Mouse (Mus musculus) CD4-positive helper T cell, adult 2 months (primary cell): Measurements from ENCODE around the gene Scp2.
"Not testable (repeated sequence)": the region's sequence is repeated elsewhere in the genome, so short reads cannot be mapped to it uniquely, and the experiment has no call there.

Source experiments
- DNase-seq: peaks from one replicate; pipeline ENCODE4 v3.0.0-alpha.2; 2012; ENCODE audit warnings: low read depth, missing footprints, low spot score

The Scp2 gene

DNA sequence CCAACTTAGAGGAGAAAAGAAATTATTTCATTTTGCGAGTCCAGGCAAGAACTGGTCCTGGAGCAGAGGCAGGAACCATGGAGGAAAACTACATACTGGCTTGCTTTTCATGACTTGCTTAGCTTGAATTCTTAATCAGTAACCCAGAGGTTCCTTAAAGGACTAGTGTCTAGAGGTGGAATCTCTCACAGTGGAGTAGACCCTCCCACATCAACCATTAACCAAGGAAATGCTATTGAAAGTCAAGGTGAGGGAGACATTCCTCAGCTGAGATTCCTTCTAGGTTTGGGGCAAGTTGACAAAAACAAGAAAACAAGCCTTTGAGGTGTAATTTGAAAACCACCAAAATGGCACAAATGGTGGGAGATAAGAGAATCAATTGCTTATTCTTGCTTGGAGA, at the start of gene Scp2:
Scp2 (minus strand) TSS at position 119 of the 400 bp plus-strand sequence.
- DNase-seq: no peak

DNA sequence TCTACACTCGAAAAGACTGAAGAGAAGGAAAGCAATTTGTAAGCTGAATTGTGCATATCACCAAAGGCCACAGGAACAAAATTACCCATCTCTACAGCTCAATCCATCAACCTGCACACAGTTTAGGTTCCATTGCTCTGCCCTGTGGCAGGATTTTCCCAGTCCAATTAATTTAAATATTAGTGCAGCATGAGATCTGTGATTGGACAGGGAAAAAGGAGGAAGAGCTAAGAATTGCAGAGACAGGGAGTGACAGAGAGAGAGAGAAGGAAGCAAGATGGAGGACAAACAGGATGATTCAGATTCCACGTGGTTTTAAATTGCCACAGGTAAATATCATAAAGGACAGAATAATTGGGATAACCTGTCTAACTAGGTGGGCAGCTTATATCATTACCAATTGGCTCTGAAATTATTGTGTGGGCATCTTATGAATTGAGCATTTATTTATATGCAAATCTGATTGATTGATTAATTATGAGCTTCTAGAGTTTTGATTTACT, 48.1 kb upstream of the Scp2 start:
- DNase-seq: no peak

DNA sequence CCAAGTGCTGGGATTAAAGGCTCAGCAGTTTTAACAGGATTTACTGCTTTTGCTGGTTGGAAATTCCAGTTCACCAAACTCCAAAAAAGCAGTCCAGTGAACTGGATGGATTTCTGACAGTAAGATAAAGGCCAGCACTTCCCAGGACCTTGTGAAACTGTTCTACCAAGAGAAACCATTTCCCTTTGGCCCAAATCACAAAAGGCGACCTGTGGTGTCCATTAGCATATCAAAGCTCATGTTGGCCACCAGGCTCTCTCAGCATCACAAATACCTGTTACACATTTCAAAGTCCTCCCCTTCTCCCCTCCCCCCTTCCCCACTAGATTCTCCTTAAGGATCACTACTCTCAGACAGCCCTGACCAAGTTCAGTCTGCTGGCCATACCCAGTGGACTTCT, 37.5 kb upstream of the Scp2 start:
- DNase-seq: no peak

DNA sequence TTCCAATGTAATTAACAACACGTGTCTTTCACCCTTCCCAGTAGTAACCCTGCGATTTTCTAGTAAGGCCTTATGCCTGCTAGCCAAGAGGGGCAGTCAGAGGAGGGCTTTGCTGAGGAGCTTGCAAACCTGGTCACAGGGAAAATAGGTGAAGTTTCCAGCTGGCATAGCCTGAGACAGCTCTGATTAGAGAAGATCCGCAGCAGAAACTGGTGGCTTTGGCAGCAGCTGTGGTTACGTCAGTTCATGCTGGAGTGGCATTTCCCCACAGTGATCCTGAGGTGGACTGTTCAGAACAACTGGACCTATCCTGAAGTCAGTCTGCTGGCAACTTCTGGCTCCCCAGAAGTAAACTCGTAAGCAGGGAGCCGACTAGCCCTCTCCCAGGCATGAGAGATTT, 23.3 kb upstream of the Scp2 start:
- DNase-seq: no peak

DNA sequence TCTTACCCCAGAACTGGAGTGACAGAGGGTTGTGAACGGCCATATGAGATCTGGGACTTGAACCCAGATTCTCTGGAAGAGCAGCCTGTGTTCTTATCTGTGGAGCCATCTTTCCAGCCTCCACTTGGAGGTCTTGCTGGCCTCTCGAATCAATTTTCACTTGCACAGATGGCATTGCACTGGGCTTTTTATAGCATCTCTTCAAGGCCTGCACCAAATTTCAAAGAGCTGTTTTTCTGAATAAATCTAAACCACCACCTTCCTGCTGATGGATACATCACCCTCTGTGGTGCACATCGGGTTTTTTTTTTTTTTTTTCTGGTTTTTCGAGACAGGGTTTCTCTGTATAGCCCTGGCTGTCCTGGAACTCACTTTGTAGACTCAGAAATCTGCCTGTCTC, 22.1 kb upstream of the Scp2 start:
- no peak for DNase-seq

DNA sequence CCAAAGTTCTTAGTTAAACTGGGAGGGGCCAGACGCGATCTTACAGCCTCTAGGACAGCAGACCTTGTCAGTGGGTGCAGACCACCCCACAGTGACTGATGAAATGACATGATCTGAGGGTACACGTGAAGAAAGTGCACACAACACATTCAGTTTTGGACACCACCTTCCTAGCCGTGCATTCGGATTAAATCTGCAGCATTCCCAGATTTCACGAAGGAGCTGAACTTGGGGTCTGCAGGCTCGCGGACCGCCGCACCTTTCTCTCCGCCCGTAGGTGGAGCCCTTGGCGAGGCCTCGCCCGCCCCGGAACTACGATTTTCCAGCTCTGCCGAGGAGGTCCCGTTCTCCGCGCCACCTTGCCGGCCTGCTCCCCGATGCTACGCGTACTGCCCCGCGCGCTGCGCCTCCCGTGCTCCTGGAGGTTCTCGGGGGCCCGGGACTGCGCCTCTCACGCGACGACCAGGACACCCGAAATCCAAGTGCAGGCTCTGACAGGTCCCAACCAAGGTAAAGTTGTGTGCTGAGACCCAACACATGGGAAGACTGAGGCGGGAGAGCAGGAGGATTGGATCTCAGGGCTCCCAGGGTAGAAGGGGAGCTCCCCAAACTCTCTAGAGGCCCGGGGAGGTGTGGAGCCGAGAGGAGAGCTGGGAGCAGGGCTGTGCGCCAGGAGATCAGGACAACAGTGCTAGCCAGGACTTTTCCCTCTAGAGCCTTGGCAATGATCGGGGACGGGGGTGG, 20.5 kb upstream of the Scp2 start, which contains the start of gene Echdc2:
Echdc2 (plus strand) TSS at position 286 of the 744 bp plus-strand sequence.
- DNase-seq: peak; percentile 12

DNA sequence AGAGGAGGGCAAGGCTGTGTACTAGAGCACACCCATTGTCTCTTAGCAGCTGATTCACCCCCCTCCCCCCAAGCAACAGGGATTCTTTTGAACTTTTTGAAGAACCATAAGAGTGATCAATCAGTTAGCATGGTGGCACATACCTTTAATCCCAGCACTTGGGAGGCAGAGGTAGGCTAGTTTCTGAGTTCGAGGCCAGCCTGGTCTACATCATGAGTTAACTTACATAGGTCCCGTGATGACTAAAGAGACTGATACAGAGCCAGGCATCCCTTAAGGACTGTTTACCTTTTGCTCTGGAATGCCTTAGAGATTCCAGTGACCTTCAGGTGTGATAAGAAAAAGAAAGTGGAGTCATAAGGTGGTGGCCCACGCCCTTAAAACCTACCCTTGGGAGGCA, 18.5 kb upstream of the Scp2 start:
- DNase-seq: no peak

DNA sequence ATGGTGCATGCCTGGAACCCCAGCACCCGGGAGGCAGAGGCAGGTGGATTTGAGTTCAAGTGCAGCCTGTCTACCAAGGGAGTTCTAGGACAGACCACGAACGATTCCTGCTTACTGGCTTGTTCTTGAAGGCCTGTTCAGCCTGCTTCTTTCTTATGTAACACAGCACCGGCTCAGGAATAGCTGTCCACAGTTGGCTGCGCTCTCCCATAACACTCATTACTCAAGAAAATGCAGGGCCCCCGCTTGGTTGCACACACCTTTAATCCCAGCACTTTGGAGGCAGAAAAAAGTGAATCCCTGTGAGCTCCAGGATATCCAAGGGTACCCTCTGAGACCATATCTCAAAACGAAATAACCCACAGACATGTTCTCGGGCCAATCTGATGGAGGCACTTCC, 17.1 kb upstream of the Scp2 start:
- no peak for DNase-seq

DNA sequence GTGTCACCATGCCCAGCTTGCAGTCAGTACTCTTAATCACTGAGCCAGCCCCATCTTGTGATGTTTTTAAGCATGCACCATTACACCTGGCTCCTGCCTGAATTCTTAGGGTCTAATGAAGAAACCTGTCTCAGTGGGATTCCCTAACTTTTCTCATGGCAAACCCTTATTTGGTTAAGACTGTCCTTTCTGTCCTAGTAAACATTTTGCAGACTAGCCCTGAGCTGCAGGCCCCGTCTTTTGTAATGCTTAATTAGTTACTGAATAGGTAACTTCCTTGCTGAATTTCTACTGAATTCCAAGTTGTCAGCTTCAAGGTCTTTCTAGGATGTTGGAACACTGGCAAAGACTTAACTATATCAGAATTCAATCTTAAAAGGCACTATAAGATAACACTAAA, 10.3 kb upstream of the Scp2 start:
- not testable (repeated sequence) for DNase-seq

DNA sequence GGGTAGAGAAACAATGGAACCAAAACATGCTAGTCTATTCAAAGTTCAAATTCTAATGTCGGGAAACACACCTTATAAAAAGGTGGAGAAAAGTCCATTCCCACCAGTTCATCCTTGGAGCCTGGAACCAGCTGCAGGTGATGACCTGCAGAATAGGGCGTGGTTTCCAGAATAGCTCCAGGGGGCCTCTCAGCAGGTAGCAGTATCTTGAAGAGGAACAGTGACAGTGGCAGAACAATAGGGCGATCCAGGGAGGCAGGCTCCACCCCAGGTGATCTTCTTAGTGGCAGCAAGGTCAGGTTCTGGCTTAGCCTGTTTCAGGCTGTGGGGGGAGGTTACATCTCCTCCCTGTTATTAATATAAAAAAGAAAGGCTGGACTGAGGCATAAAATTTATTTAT, 756 bp upstream of the Scp2 start:
- DNase-seq: not testable (repeated sequence)

DNA sequence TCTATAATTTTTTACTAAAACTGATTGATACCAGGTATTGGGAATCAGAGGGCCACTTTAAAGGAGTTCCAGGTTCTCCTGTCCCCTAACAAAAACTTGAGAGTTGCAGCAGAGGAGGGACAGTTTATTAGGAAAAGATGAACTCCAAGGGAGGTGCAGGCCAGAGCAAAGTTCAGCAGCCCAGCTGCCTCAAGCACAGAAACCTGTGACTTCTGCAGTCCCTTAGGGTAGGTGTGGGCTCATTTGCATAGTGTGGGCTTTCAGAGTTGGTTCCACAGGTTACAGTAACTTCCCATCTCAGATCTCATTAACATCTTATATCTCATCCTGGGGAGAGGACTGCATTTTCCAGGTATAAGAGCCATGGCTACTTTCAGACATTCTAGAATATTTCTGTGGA, 1.0 kb downstream of the Scp2 start:
- DNase-seq: no peak

DNA sequence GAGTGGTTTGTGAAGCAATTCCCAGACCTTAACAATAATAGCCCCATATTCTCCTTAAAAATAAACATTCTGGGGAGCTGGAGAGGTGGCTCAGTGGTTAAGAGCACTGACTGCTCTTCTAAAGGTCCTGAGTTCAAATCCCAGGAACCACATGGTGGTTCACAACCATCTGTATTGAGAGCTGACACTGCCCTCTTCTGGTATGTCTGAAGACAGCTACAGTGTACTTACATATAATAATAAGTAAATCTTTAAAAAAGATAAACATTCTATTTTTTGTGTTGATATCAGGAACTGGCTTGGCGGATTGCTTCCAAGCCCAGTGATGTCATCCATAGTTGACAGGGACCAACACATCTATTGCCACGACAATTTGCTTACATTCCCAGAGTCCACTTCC, 1.6 kb downstream of the Scp2 start:
- DNase-seq: peak; percentile 8

DNA sequence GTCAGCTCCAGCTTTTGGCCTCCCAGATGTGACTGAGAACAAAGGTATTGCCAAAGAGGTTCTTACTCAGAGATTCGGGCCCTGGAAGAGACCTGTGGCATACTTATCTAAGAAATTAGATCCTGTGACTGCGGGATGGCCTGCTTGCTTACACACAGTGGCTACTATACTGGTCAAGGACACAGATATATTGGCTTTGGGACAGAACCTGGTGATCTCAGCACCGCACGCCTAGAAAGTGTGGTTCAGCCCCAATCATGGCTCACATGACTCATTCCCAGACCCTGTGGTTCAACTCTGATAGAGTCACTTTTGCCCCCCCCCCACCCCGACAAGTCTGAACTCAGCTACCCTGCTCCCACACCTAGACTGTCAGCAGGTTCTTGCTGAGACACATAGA, 7.9 kb downstream of the Scp2 start:
- DNase-seq: no peak

DNA sequence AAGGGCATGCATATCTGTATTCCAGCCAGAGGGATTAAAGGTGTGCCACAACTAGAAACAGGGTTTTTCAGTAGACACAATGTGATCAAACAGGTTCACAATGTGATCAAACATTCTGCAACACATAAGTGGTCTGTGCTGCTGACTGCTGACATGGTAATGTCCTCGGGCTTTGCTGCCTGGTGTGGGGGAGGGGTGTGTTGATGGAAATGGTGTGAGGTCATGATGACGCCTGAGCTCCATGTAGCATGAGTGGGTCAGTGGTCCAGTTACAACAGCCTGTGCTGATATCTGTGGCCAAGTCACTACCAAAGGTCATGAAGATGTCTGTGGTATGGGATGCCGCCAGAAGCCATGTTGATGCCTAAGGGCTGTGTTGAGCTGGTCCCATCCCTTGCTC, 14.3 kb downstream of the Scp2 start:
- no peak for DNase-seq

DNA sequence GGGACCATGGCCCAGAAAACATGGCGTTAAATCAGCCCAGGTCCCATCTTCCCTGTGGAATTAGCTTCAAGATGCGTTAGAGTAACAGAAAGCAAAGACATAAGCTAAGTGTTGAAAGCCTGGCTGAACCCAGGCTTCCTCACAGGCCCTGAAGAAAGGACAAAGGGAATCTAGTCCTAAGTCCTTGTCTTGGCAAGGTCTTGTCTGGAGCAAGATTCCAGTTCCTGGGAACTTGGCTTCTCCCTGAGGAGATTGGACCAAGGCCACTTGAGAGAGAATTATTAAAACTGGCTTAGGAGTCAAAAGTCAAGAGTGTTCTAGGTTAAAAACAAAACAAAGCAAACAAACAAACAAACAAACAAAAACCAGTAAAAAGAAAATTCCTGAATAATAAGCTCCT, 16.5 kb downstream of the Scp2 start:
- DNase-seq: no peak

DNA sequence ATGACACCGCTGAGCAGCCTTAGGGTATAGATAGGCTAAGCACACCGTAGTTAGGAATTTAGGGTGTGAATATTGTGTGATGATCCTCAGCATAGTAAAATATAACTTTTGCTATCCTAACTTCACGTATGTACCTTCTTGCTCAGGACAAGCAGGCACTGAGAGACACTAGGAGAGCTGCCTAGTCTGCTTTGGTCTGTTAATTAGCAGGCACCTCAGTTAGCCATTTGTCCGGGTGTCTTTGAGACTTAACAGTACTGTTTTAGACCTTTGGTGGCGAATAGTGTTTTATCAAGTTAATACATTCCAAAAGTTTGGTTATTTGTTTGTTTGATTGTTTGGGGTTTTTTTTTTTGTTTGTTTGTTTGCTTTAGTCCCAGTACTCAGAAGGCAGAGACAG, 17.3 kb downstream of the Scp2 start:
- no peak for DNase-seq

DNA sequence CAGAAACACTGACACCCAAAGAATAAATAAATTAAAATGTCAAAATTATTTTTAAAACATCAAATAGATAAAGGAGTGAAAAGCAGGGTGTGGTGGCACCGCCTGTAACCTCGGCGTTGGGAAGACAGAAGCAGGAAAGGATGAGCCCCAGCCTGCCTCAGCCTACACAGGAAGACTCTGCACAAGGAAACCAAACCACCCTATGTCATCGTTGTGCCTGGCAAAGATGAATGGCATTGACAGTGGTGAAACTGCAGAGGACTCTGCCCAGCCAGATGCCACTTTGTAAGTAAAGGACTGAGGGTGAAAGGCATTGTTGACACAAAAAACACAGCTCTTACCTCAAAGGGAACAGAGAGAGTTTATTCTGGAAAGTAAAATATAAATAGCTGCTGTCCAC, 18.5 kb downstream of the Scp2 start:
- no peak for DNase-seq

DNA sequence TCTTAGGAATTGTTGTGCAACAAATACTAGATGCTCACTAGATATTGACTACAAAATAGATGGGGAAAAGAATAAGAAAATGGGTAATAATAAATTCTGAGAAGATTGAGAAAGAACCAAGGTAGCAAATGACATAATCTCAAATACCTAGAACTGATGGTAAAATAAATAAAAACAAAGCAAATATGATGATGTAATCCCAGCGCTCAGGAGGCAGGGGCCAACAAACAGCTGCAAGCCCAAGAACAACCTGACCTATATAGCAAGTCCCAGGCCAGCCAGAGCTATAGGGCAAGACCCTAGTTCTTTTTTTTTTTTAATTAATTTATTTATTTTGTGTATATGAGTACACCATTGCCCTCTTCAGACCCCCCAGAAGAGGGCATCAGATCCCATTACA, 20.7 kb downstream of the Scp2 start:
- no peak for DNase-seq

DNA sequence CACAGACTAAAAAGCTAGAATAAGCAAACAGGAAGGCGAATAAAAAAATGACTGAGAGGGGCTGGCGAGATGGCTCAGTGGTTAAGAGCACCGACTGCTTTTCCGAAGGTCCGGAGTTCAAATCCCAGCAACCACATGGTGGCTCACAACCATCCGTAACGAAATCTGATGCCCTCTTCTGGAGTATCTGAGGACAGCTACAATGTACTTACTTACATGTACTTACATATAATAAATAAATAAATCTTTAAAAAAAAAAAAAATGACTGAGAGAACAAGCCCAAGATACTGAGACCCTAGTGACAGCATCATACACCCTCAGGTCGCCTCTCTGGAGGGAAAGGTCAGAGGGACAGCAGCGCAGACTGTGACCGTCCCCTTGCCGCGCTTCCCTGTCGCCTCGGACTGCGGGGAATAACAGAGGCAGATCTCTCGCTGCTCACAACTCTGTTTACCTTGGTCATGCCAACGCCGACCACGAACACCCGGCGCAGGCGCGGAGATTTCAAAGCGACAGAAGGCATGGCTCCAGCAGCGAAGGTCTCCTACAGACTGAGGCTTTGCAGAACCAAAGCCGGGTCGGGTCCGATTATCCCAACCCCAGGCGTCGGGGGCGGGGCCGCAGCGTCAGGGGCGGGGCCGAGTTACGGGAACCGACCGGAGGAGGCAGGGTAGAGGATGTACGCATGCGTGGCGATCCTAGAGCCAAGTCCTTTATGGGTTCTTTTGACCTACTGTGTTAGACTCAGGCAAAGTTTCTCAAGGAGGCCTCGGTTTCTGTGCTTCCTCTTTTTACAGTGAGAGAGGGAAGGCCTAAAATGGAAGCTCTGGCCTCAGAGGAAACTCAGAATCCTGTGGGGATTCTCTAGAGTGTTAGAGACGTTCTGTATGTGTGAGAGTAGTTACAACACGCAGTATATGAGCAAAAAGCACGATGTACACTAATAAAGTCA, 26.6 kb downstream of the Scp2 start:
- peak; percentile 87 for DNase-seq

DNA sequence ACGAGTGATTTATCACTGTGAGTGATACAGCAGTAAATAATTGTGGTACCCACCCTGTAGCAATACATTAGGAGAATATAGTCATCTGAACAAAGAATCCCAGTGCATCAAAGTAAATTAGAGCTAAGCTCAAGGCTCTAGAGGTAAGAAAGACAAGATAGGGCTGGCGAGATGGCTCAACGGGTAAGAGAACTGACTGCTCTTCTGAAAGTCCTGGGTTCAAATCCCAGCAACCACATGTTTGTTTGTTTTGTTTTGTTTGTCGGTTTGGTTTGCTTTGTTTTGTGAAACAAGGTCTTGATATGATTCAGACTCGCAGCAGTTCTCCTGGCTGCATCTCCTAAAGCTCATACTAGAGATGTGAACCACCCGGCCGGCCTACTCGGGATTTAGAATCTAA, 27.3 kb downstream of the Scp2 start:
- DNase-seq: no peak

DNA sequence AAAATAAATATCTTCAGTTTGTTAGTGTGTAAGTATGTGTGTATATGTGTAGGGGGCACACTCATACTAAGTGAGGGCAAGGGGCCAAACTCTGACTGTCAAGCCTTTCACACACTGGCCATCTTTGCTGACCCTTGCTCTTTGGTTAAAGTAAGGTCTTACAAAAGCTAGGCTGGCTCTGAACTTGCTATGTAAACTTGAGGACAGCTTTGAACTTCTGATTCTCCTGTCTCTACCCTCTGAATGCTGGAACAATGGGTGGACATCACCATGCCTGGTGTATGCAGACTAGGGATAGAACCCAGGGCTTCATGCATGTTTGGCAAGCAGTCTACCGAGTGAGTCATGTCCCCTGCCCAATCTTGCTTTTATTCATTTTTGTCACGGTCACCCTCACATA, 28.3 kb downstream of the Scp2 start:
- DNase-seq: no peak

DNA sequence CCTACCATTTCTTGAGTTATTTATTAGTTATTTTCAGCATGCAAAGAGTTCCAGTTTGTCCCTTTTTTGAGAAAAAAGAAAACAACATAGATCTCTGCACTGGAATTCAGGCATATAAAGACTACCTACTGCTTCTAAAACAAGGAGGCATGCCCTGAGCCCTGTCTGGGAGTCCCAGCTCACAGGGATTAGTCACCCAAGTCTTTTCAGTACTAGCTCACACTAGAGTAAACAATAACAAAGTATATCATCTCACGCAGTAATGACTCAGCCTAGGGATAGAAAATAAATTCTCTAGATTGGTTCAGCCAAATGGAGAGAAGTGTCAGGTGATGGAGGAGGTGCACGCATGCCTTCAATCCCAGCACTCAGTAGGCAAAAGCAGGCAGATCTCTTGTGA, 34.1 kb downstream of the Scp2 start:
- DNase-seq: no peak

DNA sequence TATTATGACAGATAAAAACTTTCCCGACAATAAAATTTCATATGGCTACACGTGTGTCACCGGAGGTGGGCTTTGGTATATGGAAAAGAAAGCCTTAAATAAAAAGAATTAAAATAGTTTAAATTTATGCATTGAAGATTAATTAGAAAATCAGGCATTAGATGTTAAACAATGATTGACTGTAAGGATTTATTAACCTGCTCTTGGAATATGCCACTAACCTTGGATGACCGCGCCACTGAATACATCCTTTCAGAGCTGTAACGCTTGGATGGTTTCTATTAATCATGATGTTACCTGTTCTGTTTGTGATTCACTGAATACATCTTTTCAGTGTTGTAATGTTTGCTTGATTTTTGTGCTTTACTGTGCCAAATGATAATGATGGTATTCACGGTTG, 35.1 kb downstream of the Scp2 start:
- no peak for DNase-seq
